Mouse (Mus musculus) T-helper 1 cell (primary cell): Measurements from ENCODE around the gene Tbcel.

ENCODE experiments used
- in situ Hi-C: fragments of 300-600 bp; cut with MboI, MseI; formaldehyde crosslinking; loops from one replicate; pipeline ENCODE4 v1.15.1; 2025; ENCODE audit warnings: high pct_unique_total_duplicates

Gene Tbcel

GRCm38 (mm10) chr9:42388490-42388889, 119.1 kb downstream of the Tbcel start:
- in situ Hi-C loops: no loop called here

GRCm38 (mm10) chr9:42387038-42387437, 120.6 kb downstream of the Tbcel start:
- in situ Hi-C loops: no loop called here

- in situ Hi-C loops: no loop called here
Measured at GRCm38 (mm10) chr9:42385656-42386055, 122.0 kb downstream of the Tbcel start.

GRCm38 (mm10) chr9:42382628-42383347, 124.8 kb downstream of the Tbcel start:
- in situ Hi-C loops: no loop called here

- in situ Hi-C loops: no loop called here
Measured at GRCm38 (mm10) chr9:42382063-42382462, 125.5 kb downstream of the Tbcel start.

GRCm38 (mm10) chr9:42378071-42378470, 129.5 kb downstream of the Tbcel start:
- in situ Hi-C loops: no loop called here

- in situ Hi-C loops: no loop called here
Measured at GRCm38 (mm10) chr9:42377656-42378055, 130.0 kb downstream of the Tbcel start.

GRCm38 (mm10) chr9:42371670-42372368, 135.8 kb downstream of the Tbcel start:
- in situ Hi-C loops: no loop called here
